Mouse (Mus musculus): ENCODE measurements around the gene Sds. TPM values are rescaled to one million over a fixed set of nuclear protein-coding genes. Genes with fewer than 3 reads are reported as not detected.
A peak's percentile ranks its signal among the peaks of the same experiment; 100 is the strongest.

Sds gene
- polyA plus RNA-seq, 1 experiment from 2014 or later: not detected

DNA sequence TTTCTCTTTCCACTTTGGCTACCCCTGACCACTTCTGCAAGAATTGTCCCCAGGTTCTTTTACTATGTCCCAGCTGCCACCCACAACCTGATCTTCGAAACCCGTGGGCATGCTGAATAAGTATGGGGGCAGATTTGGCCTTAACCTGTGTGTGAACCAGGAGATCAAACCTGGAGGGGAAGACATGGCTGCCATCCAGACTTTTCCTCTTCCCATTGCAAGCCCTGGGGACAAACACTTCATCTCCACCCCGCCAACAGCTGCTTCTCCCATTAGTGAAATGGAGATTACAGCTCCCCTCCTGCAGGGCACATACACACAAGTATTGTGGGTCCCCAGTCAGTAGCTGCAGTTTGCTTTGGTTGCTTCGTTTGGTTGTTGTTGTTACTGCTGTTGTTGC, 31.0 kb downstream of the Sds start:
- Histone ChIP-seq H3K4me3 (no peak overlapping the region), H3K27me3 (no peaks in the 10 kb centered on the region), H3K9ac (no peak overlapping the region), H3K9me3 (no peaks in the 10 kb centered on the region), H3K4me2 (no peak overlapping the region), H3K27ac (no peak overlapping the region), H3K36me3 (no peaks in the 10 kb centered on the region), H3K4me1 (peaks cover 36% of the 10 kb centered on the region)
- WGBS: 41% methylated on average over 4 of the region's 4 CpGs
- no peak for ATAC-seq (ENCODE audit: borderline replicate concordance, extremely low read depth, low FRiP score, low TSS enrichment)

DNA sequence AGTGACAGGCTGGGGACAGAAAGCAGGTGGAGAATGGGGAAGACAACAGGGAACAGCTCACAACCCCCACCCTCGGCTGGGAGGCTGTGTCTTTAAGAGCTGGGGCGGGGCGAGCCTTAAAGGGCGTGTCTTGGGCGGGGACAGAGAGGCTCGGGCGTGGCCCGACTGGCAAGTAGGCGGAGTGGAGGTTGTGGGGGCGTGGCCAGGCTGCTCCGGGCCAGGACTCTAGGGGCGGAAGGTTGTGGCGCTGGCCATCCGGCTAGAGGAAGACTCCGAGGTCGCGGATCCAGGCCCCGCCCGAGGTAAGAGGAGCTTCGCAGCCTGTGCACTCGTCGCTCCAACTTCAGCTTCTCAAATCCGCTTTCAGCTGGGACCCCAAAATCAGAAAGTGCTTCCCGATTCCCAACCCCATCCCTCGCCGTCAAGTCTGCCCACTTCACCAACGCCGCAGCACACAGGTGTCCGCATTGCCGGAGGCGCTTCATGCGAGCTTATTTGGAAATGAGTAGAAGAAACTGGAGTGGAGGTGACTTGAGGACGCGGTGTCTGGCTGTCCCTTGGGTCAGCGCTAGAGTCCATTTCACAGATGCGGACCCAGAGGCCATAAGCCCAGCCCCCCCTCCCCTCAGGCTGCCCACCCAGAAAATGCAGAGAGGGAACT, 34.8 kb downstream of the Sds start, which contains the start of gene Slc8b1:
Gene Slc8b1, plus strand, starts transcription at position 187 of the 661 bp plus-strand sequence.
- Histone ChIP-seq H3K27me3 (no peaks in the 10 kb centered on the region), H3K4me1 (peaks cover 49% of the 10 kb centered on the region), H3K9me3 (no peaks in the 10 kb centered on the region), H3K9ac (peak within 1 kb of the TSS; percentile 43), H3K4me2 (peak within 1 kb of the TSS; percentile 89), H3K36me3 (no peaks in the 10 kb centered on the region), H3K27ac (peak within 1 kb of the TSS; percentile 50), H3K4me3 (peak within 1 kb of the TSS; percentile 64)
- under 1% methylated on average over 33 of the region's 36 CpGs for WGBS
- ATAC-seq (ENCODE audit: borderline replicate concordance, extremely low read depth, low FRiP score, low TSS enrichment): peak; percentile 90

DNA sequence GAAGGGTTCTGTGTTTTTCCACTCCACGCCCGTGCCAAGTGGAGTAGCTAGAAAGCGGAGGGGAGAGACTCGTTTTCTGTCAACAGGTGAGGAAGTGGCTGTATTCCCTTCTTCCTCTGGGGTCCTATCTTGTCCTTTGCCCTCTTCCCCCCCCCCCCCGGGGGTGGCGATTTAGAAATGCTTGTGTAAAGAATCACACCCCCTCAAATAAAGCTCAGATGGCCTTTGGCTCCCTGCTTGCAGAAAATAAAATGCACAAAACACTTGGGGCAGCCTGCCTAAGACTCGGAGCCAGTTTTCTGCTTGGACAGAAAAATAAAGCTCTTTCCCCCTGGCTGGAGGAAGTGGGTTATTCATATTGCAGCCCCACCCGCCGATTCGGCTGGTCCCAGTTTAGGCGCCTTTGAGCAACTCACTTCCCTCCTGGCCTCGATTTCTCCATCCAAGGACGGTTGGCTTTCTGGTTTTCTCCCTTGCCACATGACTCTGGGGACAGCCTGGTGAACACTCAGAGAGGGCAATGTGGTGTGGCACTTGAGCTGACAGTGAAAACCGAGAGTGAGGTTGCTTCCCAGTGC, 35.4 kb downstream of the Sds start:
- Histone ChIP-seq H3K36me3 (no peaks in the 10 kb centered on the region), H3K27me3 (no peaks in the 10 kb centered on the region), H3K9me3 (no peaks in the 10 kb centered on the region), H3K4me2 (peak overlapping the region; percentile 89), H3K9ac (peak overlapping the region; percentile 43), H3K4me1 (peaks cover 49% of the 10 kb centered on the region), H3K4me3 (peak overlapping the region; percentile 64), H3K27ac (peak overlapping the region; percentile 50; the same call in 1 of the 2 replicates)
- 19% methylated on average over 14 of the region's 14 CpGs for WGBS
- no peak for ATAC-seq (ENCODE audit: borderline replicate concordance, extremely low read depth, low FRiP score, low TSS enrichment)

DNA sequence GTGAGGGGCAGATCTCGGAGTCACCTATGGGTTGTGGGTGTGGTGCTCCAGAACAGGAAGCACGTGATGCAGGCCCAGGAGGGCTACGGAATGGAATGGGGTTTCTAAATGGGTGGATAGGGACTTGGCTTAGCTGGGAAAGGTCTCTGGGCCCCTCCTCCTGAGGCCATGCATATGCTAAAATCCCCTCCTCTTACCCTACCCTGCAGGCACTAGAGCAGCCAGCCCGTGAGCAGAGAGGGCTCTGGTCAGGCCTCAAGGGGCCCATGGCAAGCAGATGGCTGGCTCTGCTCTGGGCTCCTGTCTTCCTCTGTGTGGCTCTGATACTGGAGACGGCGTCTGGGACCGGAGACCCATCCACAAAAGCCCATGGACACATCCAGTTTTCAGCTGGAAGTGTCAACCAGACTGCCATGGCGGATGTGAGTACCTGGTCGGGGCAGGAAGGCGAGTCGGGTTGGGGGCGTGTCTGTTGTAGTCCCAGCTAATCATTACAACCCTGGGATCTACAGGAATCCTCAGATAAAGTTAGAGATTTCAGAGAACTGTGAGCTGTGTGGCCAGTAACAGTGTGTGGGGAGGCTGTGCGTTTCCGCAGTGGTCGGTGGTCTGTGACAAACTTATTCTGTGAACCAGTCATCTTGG, 36.7 kb downstream of the Sds start:
- no peaks in the 10 kb centered on the region for H3K36me3 ChIP-seq
- H3K9me3 ChIP-seq: no peaks in the 10 kb centered on the region
- peaks cover 45% of the 10 kb centered on the region for H3K4me1 ChIP-seq
- H3K27me3 ChIP-seq: no peaks in the 10 kb centered on the region
- no peak overlapping the region for H3K4me3 ChIP-seq
- no peak overlapping the region for H3K4me2 ChIP-seq
- no peak overlapping the region for H3K9ac ChIP-seq
- no peak for ATAC-seq (ENCODE audit: borderline replicate concordance, extremely low read depth, low FRiP score, low TSS enrichment)
- WGBS: 56% methylated on average over 15 of the region's 15 CpGs
- no peak overlapping the region for H3K27ac ChIP-seq

DNA sequence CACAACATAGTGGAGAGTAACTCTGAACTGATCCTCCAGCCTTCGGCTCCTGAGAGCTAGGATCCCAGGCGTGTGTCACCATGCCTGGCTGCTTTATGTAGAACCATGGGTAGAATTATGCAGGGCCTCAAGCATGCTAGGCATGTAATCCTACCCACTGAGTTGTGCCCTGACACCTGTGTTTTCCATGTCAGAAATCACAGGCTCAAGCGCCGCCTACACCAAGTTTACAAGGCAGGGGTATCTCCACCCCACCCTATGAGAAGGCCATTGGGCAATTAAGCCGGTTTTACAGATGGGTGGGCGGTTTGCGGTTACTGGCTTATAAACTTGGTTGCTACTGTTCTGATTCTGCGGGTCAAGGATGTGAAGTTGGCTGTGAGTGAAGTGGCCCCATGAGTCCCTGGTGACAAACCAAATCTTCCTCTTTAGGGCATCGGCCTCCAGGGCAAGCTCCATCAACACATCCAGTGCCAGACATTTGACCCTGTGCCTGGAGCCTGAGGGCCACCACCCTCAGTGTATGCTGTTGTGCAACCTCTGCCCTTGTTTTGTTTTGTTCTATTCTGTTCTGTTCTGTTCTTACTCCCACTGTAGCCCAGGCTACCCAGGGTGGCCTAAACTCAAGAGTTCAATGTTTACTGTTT, 37.8 kb downstream of the Sds start:
- H3K27ac ChIP-seq: peak overlapping the region; percentile 19; the same call in 1 of the 2 replicates
- no peak overlapping the region for H3K9ac ChIP-seq
- no peaks in the 10 kb centered on the region for H3K27me3 ChIP-seq
- H3K4me3 ChIP-seq: no peak overlapping the region
- H3K9me3 ChIP-seq: no peaks in the 10 kb centered on the region
- WGBS: 85% methylated on average over 9 of the region's 9 CpGs
- no peak overlapping the region for H3K4me2 ChIP-seq
- peaks cover 45% of the 10 kb centered on the region for H3K4me1 ChIP-seq
- ATAC-seq (ENCODE audit: borderline replicate concordance, extremely low read depth, low FRiP score, low TSS enrichment): no peak
- H3K36me3 ChIP-seq: no peaks in the 10 kb centered on the region

DNA sequence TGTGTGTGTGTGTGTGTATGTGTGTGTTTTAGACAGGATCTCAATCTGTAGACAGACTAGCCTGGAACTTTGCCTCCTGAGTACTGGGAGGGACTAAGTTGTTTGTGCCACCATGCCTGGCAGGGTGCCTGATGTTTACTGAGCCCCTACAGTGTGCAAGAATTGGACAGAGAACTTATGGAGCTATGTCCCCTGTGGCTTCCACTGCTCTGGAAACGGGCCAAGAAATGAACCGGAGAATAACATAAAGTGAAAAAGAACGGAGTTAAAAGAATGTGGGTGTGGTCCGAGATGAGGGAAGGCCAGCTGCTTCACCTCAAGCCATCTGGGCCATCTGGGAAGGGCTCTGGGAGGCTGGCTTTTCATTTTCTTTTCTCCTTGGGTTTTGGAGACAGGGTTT, 38.4 kb downstream of the Sds start:
- Histone ChIP-seq H3K27ac (peak overlapping the region; percentile 69), H3K4me3 (no peak overlapping the region), H3K27me3 (no peaks in the 10 kb centered on the region), H3K9me3 (no peaks in the 10 kb centered on the region), H3K4me1 (peaks cover 45% of the 10 kb centered on the region), H3K4me2 (no peak overlapping the region; the same call in 1 of the 2 replicates), H3K9ac (no peak overlapping the region), H3K36me3 (no peaks in the 10 kb centered on the region)
- WGBS: under 1% methylated on average over 4 of the region's 4 CpGs
- peak; percentile 44; the same call in 1 of the 2 replicates for ATAC-seq (ENCODE audit: borderline replicate concordance, extremely low read depth, low FRiP score, low TSS enrichment)

DNA sequence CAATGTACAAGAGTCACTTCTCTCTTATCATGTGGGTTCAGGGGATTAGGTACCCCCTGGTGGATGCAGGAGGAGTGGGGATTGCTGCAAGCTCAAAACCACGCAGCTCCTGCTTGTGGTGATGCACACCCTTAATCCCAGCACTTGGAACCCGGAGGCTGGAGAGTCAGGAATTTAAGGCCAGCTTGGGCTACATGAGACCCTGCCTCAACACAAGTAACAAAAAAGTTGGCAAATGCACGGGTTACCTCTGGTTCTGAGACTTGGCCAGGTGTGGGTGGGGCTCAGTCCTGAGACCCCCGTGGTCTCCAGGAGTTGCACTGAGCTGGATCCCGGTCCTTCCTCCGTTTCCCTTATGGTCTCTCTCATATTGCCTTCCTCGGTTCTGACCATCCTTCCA, 39.1 kb downstream of the Sds start:
- H3K36me3 ChIP-seq: no peaks in the 10 kb centered on the region
- WGBS: 72% methylated on average over 7 of the region's 7 CpGs
- H3K27ac ChIP-seq: peak overlapping the region; percentile 69; the same call in 1 of the 2 replicates
- no peaks in the 10 kb centered on the region for H3K9me3 ChIP-seq
- no peaks in the 10 kb centered on the region for H3K27me3 ChIP-seq
- H3K4me1 ChIP-seq: peaks cover 43% of the 10 kb centered on the region
- no peak overlapping the region for H3K9ac ChIP-seq
- ATAC-seq (ENCODE audit: borderline replicate concordance, extremely low read depth, low FRiP score, low TSS enrichment): no peak
- no peak overlapping the region for H3K4me3 ChIP-seq
- no peak overlapping the region for H3K4me2 ChIP-seq

DNA sequence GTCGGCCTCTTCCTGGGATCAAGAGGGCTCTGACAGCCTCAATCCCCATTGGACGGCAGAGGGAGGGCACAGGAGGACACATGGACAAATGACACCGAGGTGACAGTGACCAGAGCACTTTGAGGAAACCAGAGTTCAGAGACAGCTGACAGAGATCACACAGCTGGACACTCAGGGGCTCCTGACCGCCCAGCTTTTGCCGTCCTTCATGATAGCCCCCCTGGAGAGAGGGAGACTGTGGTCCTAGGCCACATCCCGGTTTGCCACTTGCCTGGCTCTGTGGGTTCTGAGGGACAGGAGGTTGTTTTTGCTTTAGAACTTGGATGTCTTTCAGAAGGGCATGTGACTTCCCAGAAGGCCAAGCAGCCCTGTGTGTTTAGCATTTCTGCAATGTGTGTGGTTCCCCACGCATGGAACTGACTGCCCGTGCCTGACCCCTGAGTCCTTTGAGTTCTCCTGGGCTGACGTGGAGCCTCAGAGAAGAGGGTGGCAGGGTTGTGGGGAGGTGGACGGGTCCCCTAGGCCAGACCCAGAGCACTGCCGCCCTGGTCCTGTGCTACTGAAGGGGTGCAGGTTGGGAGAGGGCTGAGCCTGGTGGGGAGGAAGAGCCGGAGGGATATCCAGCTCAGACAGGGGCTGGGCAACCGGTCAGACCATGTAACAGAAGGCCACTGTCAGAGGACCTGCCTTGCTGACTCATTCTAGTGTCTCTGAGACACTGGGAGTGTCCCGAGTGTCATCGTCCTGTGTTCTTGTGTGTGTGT, 40.1 kb downstream of the Sds start:
- H3K9ac ChIP-seq: no peak overlapping the region
- H3K27ac ChIP-seq: no peak overlapping the region
- H3K4me1 ChIP-seq: peaks cover 37% of the 10 kb centered on the region
- no peak for ATAC-seq (ENCODE audit: borderline replicate concordance, extremely low read depth, low FRiP score, low TSS enrichment)
- H3K36me3 ChIP-seq: no peaks in the 10 kb centered on the region
- no peaks in the 10 kb centered on the region for H3K9me3 ChIP-seq
- H3K4me3 ChIP-seq: no peak overlapping the region
- no peaks in the 10 kb centered on the region for H3K27me3 ChIP-seq
- WGBS: 48% methylated on average over 15 of the region's 15 CpGs
- H3K4me2 ChIP-seq: no peak overlapping the region

DNA sequence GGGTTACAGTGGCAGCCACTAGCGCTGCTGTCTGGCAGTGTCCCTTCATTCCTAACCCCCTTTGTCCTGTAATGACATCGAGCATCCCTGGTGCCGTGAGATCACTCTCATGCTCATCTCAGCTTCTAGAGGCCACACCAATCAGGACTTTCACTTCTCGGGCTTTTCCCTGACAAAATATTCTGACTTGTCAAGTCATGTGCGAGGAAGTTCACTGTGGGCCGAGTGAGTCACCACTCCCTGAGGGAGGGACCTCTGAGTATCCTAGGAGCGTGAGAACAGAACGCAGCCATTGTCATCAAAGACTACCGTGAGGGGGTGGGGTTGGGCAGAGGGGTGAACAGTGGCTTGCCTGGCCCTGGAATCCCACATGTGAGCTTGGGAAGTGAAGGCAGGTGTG, 41.2 kb downstream of the Sds start:
- H3K4me3 ChIP-seq: no peak overlapping the region
- 50% methylated on average over 9 of the region's 9 CpGs for WGBS

DNA sequence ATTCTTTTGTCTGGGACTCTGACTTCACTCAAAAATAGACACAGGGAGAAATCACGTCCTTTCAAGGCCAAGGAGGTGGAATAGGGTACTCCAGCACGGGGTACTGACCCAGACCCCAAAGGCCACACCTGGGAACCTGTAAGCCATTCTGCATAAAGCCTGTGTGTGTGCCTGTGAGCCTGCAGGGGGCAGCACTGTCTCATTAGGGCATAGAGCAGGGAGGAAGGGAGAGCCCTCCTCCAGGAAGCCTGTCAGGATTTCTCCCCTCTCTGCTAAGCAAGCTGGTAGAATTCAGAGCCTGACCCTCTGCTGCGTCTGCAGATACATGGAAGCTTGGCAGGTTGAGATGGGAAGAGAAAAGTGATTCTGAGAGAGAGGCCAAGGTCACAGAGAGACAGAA, 46.3 kb downstream of the Sds start:
- WGBS: 75% methylated on average over 3 of the region's 3 CpGs
- Histone ChIP-seq H3K4me2 (no peak overlapping the region), H3K36me3 (peaks cover 15% of the 10 kb centered on the region), H3K9ac (no peak overlapping the region), H3K9me3 (no peaks in the 10 kb centered on the region), H3K27ac (no peak overlapping the region), H3K4me3 (no peak overlapping the region), H3K4me1 (no peaks in the 10 kb centered on the region), H3K27me3 (no peaks in the 10 kb centered on the region)
- no peak for ATAC-seq (ENCODE audit: borderline replicate concordance, extremely low read depth, low FRiP score, low TSS enrichment)

More for the DNA sequence above, 41.2 kb downstream of the Sds start:
- ATAC-seq (ENCODE audit: borderline replicate concordance, extremely low read depth, low FRiP score, low TSS enrichment): no peak
- Histone ChIP-seq H3K9ac (no peak overlapping the region), H3K27ac (no peak overlapping the region), H3K27me3 (no peaks in the 10 kb centered on the region), H3K4me2 (no peak overlapping the region), H3K4me1 (peaks cover 29% of the 10 kb centered on the region), H3K9me3 (no peaks in the 10 kb centered on the region), H3K36me3 (peaks cover 9% of the 10 kb centered on the region)

DNA sequence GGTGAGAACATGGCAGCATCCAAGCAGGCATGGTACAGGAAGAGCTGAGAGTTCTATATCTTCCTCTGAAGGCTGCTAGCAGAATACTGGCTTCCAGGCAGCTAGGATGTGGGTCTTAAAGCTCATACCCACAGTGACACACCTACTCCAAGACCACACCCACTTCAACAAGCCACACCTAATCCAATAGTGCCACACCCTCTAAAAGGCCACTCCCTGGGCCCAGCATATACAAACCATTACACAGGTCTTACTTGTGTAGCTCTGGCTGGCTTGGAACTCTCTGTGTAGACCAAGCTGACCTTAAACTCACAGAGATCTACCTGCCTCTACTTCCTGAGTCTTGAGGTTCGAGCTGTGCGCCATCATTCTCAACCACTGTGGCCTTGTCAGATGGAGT, 48.4 kb downstream of the Sds start:
- peaks cover 15% of the 10 kb centered on the region for H3K36me3 ChIP-seq
- H3K4me3 ChIP-seq: no peak overlapping the region
- 89% methylated on average over 2 of the region's 2 CpGs for WGBS
- H3K4me2 ChIP-seq: no peak overlapping the region
- H3K9ac ChIP-seq: no peak overlapping the region
- H3K4me1 ChIP-seq: no peaks in the 10 kb centered on the region
- ATAC-seq (ENCODE audit: borderline replicate concordance, extremely low read depth, low FRiP score, low TSS enrichment): no peak
- H3K27me3 ChIP-seq: no peaks in the 10 kb centered on the region
- no peak overlapping the region for H3K27ac ChIP-seq
- H3K9me3 ChIP-seq: no peaks in the 10 kb centered on the region

Measured in lung, embryonic 15.5 days (tissue).